Mouse (Mus musculus): ENCODE measurements at regions not wholly inside any gene's neighbourhood (a gene's known extent, or its start where the extent isn't known, plus 50 kb on each side); places are given as distances from the start of the nearest gene placed in this dataset.

DNA sequence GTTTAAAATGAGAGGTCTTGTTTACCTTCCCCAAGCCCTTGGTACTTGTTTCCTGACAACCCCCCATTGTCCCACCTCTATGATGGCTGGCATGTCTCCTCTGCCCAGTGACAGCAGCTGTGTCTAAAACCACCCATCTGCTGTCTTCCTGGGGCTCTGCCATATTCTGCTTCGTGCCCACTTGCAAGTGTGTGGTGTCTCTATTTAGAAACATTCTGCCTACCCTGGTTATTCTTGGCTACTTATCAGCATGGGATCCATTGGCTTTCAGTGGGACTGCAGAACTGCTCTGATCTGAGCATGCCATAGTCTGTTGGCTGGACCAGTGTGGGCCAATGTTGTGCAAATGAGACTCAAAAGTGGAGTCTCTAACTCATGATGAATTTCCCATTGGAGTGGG lies 497.5 kb downstream of the Adam3 start:
- H3K27ac ChIP-seq (ENCODE audit: low read depth, low read length), result no peak overlapping the region
- H3K4me2 ChIP-seq (replicated peaks; ENCODE audit: low read depth), result no peak overlapping the region
- H3K9me3 ChIP-seq (ENCODE audit: control insufficient read depth), result no peaks in the 10 kb centered on the region
- no peak overlapping the region for H3K9ac ChIP-seq (ENCODE audit: low read depth, low read length)
- WGBS, result 83% methylated on average over 1 of the region's 1 CpGs
- no peak for TF ChIP-seq CTCF (IDR thresholded peaks at IDR 0.05; ENCODE audit: low read depth)
- H3K36me3 ChIP-seq (ENCODE audit: control insufficient read depth, insufficient read depth), result no peaks in the 10 kb centered on the region
- ATAC-seq, result no peak
- H3K4me1 ChIP-seq (replicated peaks; ENCODE audit: control insufficient read depth, insufficient read depth, low read length), result no peaks in the 10 kb centered on the region
- no peaks in the 10 kb centered on the region for H3K27me3 ChIP-seq (replicated peaks; ENCODE audit: control insufficient read depth, insufficient read depth, low read length)
- no peak overlapping the region for H3K4me3 ChIP-seq (ENCODE audit: low read depth, low read length)

DNA sequence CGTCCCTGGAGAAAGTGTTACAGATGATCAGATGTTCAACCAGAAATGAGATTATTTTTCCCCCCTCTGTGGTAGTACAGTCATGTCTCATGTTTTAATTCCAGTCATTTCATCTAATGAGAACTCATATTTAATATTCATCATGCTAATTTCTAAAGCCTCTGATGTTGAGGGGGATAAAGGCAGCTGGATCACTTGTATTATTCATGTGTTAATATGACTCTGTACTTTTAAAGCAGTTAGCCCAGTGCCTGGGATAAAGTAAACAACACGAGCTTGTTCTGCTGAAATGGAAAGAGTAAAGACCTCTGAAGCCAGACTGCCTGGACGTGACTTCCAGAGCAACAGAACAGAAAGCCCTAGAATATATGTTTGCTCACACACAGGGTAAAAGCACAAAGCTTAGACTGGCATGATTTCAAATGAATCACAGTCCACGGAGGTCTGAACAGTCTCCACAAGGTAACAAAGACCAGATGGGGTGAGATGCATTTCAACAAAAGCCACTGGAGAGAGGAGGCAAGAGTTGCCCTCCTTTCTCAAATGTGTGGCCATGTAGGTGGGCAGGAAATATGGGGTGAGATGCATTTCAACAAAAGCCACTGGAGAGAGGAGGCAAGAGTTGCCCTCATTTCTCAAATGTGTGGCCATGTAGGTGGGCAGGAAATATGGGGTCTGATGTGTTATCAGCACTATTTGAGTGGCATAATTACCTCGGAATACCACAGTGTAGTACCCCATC lies 498.1 kb downstream of the Adam3 start:
- Histone ChIP-seq H3K36me3 (ENCODE audit: control insufficient read depth, insufficient read depth) (no peaks in the 10 kb centered on the region), H3K27me3 (replicated peaks; ENCODE audit: control insufficient read depth, insufficient read depth, low read length) (no peaks in the 10 kb centered on the region), H3K4me1 (replicated peaks; ENCODE audit: control insufficient read depth, insufficient read depth, low read length) (no peaks in the 10 kb centered on the region), H3K4me2 (replicated peaks; ENCODE audit: low read depth) (no peak overlapping the region), H3K27ac (ENCODE audit: low read depth, low read length) (no peak overlapping the region), H3K4me3 (ENCODE audit: low read depth, low read length) (no peak overlapping the region), H3K9ac (ENCODE audit: low read depth, low read length) (no peak overlapping the region), H3K9me3 (ENCODE audit: control insufficient read depth) (no peaks in the 10 kb centered on the region)
- no peak for ATAC-seq
- no peak for TF ChIP-seq CTCF (IDR thresholded peaks at IDR 0.05; ENCODE audit: low read depth)
- 40% methylated on average over 5 of the region's 5 CpGs for WGBS

DNA sequence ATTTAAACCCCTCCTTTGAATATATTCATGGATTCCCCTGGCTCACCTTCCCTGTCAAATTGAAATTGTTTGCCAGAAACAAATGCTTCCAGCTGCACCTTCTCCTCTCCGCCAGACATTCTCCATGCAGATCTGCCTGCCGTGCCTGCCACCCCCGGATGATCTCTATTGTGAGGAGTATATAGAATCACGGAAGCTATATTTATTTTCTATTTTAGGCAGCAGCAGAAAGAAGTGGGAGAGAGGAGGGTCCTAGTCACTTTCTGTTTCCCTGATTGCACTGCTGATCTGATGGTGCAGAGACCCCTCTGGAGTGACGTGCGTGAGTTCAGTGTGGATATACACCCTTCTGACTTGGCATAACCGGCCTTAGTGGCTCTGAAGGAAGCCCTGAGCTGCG lies 505.4 kb downstream of the Adam3 start:
- Histone ChIP-seq H3K9me3 (ENCODE audit: control insufficient read depth) (no peaks in the 10 kb centered on the region), H3K27me3 (replicated peaks; ENCODE audit: control insufficient read depth, insufficient read depth, low read length) (no peaks in the 10 kb centered on the region), H3K4me2 (replicated peaks; ENCODE audit: low read depth) (no peak overlapping the region), H3K27ac (ENCODE audit: low read depth, low read length) (no peak overlapping the region), H3K36me3 (ENCODE audit: control insufficient read depth, insufficient read depth) (no peaks in the 10 kb centered on the region), H3K4me3 (ENCODE audit: low read depth, low read length) (no peak overlapping the region), H3K9ac (ENCODE audit: low read depth, low read length) (no peak overlapping the region), H3K4me1 (replicated peaks; ENCODE audit: control insufficient read depth, insufficient read depth, low read length) (no peaks in the 10 kb centered on the region)
- WGBS, result 60% methylated on average over 8 of the region's 8 CpGs
- TF ChIP-seq CTCF (IDR thresholded peaks at IDR 0.05; ENCODE audit: low read depth), result no peak
- ATAC-seq, result no peak

DNA sequence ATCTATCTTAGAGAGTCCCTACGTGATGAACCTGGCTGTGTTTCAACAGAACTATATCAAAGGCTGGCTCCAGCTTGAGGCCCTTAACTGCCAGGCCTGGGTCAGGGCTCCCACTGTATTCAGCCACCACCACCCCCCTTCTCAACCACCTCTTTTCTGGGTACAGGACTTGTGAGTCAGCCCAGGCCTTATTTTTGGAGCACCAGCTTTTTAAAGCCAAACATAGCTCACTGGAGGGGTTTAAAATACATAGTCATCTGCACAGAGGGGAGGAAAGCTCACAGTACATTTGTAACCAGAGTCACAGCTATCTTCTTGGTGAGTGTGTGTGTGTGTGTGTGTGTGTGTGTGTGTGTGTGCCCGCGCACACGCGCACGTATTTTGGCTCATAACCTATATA lies 509.0 kb downstream of the Adam3 start:
- no peak overlapping the region for H3K27ac ChIP-seq (ENCODE audit: low read depth, low read length)
- H3K36me3 ChIP-seq (ENCODE audit: control insufficient read depth, insufficient read depth), result no peaks in the 10 kb centered on the region
- ATAC-seq, result no peak
- no peak overlapping the region for H3K4me3 ChIP-seq (ENCODE audit: low read depth, low read length)
- WGBS, result 87% methylated on average over 6 of the region's 6 CpGs
- TF ChIP-seq CTCF (IDR thresholded peaks at IDR 0.05; ENCODE audit: low read depth), result no peak
- no peaks in the 10 kb centered on the region for H3K4me1 ChIP-seq (replicated peaks; ENCODE audit: control insufficient read depth, insufficient read depth, low read length)
- H3K9ac ChIP-seq (ENCODE audit: low read depth, low read length), result no peak overlapping the region
- no peaks in the 10 kb centered on the region for H3K9me3 ChIP-seq (ENCODE audit: control insufficient read depth)
- no peak overlapping the region for H3K4me2 ChIP-seq (replicated peaks; ENCODE audit: low read depth)
- no peaks in the 10 kb centered on the region for H3K27me3 ChIP-seq (replicated peaks; ENCODE audit: control insufficient read depth, insufficient read depth, low read length)

DNA sequence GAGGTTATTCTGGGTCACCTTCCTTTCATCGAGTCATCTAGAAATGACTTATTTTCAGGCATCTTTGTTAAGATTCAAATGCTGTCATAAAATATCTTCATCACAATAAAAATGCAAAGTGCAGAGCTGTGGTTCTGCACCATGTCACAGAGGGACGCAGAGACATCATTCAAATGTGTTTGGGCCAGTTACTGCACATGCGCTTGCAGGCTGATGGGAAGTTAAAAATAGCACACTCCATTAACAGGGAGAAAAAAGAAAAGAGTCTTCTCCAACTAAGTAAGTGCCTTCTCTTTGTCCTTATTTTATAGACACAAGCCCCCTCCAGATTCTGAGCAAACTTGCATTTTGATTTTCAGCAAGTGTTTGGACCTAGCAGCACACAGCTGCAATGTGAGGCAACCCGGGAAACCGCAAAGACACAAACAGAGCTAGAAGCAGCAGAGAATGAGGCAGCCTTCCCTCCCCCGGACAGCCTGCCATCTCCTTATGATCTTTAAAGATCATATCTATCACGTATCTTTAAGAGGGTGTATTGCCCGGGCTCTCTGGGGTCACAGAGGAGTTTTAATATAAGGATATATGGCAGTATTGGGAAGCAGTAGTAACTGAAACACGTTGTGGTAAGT lies 510.0 kb downstream of the Adam3 start:
- Histone ChIP-seq H3K36me3 (ENCODE audit: control insufficient read depth, insufficient read depth) (no peaks in the 10 kb centered on the region), H3K27me3 (replicated peaks; ENCODE audit: control insufficient read depth, insufficient read depth, low read length) (no peaks in the 10 kb centered on the region), H3K9ac (ENCODE audit: low read depth, low read length) (no peak overlapping the region), H3K9me3 (ENCODE audit: control insufficient read depth) (no peaks in the 10 kb centered on the region), H3K27ac (ENCODE audit: low read depth, low read length) (no peak overlapping the region), H3K4me1 (replicated peaks; ENCODE audit: control insufficient read depth, insufficient read depth, low read length) (no peaks in the 10 kb centered on the region), H3K4me2 (replicated peaks; ENCODE audit: low read depth) (no peak overlapping the region), H3K4me3 (ENCODE audit: low read depth, low read length) (no peak overlapping the region)
- WGBS, result 68% methylated on average over 9 of the region's 9 CpGs
- no peak for TF ChIP-seq CTCF (IDR thresholded peaks at IDR 0.05; ENCODE audit: low read depth)
- no peak for ATAC-seq

DNA sequence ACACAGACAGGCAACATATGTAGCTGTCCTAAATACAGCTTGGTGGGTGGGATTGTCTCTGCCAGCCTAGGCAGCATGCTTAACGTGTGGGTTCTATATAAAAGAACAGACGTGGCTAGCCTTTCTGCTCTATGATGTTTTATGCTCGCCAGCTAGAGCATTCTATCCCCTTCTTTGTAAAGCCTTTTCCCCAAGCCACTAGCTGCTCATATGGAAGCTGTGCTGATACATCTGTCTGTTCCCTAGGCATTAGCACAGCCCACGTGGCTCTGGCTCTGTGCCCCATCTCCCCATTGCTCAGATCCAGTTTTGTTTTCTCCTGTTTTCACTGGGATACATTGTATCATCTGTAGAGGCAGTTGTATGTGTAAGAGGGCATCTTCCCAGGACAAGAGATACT lies 511.3 kb downstream of the Adam3 start:
- H3K9ac ChIP-seq (ENCODE audit: low read depth, low read length), result no peak overlapping the region
- no peaks in the 10 kb centered on the region for H3K27me3 ChIP-seq (replicated peaks; ENCODE audit: control insufficient read depth, insufficient read depth, low read length)
- H3K9me3 ChIP-seq (ENCODE audit: control insufficient read depth), result no peaks in the 10 kb centered on the region
- no peak overlapping the region for H3K4me2 ChIP-seq (replicated peaks; ENCODE audit: low read depth)
- no peak for TF ChIP-seq CTCF (IDR thresholded peaks at IDR 0.05; ENCODE audit: low read depth)
- no peak for ATAC-seq
- no peak overlapping the region for H3K27ac ChIP-seq (ENCODE audit: low read depth, low read length)
- H3K4me1 ChIP-seq (replicated peaks; ENCODE audit: control insufficient read depth, insufficient read depth, low read length), result no peaks in the 10 kb centered on the region
- WGBS, result 81% methylated on average over 4 of the region's 4 CpGs
- no peaks in the 10 kb centered on the region for H3K36me3 ChIP-seq (ENCODE audit: control insufficient read depth, insufficient read depth)
- no peak overlapping the region for H3K4me3 ChIP-seq (ENCODE audit: low read depth, low read length)
